Mouse (Mus musculus): Measurements from ENCODE around the gene Arg2. TPM values are rescaled to one million over a fixed set of nuclear protein-coding genes. Genes with fewer than 3 reads are reported as not detected.

The Arg2 gene
- polyA plus RNA-seq, 1 experiment = 14.9 TPM

- H3K4me1 ChIP-seq (ENCODE audit: control insufficient read depth, insufficient read depth, low read length) = no peaks in the 10 kb centered on the region
- WGBS = 81% methylated on average over 4 of the region's 4 CpGs
Measured at GRCm38 (mm10) chr12:79118991-79119390, 11.6 kb upstream of the Arg2 start.

GRCm38 (mm10) chr12:79122820-79123219 lies 7.8 kb upstream of the Arg2 start:
- TF ChIP-seq POLR2A (IDR thresholded peaks at IDR 0.05; ENCODE audit: borderline replicate concordance, control insufficient read depth, low read depth, low read length) (no peak), CTCF (IDR thresholded peaks at IDR 0.05; ENCODE audit: control insufficient read depth, insufficient read depth, low read length) (no peak)
- 33% methylated on average over 3 of the region's 3 CpGs for WGBS
- Histone ChIP-seq H3K27ac (ENCODE audit: control insufficient read depth, insufficient read depth, low read depth, low read length, poor library complexity) (no peak overlapping the region), H3K4me1 (ENCODE audit: control insufficient read depth, insufficient read depth, low read length) (no peaks in the 10 kb centered on the region), H3K4me3 (replicated peaks; ENCODE audit: control insufficient read depth, low read depth, low read length) (no peak overlapping the region)

More at GRCm38 (mm10) chr12:79118991-79119390, 11.6 kb upstream of the Arg2 start:
- H3K4me3 ChIP-seq (replicated peaks; ENCODE audit: control insufficient read depth, low read depth, low read length) = no peak overlapping the region
- H3K27ac ChIP-seq (ENCODE audit: control insufficient read depth, insufficient read depth, low read depth, low read length, poor library complexity) = no peak overlapping the region
- TF ChIP-seq CTCF (IDR thresholded peaks at IDR 0.05; ENCODE audit: control insufficient read depth, insufficient read depth, low read length) = no peak
- no peak for TF ChIP-seq POLR2A (IDR thresholded peaks at IDR 0.05; ENCODE audit: borderline replicate concordance, control insufficient read depth, low read depth, low read length)

DNA sequence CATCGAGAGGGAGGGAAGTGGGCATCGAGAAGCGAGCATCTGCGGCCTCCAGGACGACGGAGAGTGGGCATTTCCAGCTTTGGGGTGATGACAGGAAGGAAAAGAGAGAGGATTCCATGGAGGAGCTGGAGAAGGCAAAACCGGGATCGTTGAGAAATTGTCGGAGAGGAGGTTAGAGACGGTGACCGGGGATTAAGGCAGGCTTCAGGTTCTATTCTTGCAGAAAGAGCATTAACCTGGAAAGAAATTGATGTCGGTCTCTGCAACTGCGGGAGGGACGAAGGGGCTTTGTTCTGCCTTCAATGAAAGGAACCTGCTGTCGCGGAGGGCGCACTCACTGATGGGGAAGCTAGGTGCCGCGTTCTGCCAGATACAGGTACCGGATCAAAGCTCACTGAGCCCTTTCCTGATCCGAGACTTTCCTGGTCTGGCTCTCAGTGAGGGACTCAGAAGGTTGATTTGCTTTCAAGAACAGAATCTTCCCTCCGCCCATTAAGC lies 650 bp downstream of the Arg2 start:
- Histone ChIP-seq H3K27ac (ENCODE audit: control insufficient read depth, insufficient read depth, low read depth, low read length, poor library complexity) (peak overlapping the region; percentile 2), H3K4me3 (replicated peaks; ENCODE audit: control insufficient read depth, low read depth, low read length) (peak overlapping the region; percentile 66), H3K4me1 (ENCODE audit: control insufficient read depth, insufficient read depth, low read length) (no peaks in the 10 kb centered on the region; the same call in 1 of the 2 replicates)
- 3% methylated on average over 22 of the region's 22 CpGs for WGBS
- TF ChIP-seq CTCF (IDR thresholded peaks at IDR 0.05; ENCODE audit: control insufficient read depth, insufficient read depth, low read length) (no peak), POLR2A (IDR thresholded peaks at IDR 0.05; ENCODE audit: borderline replicate concordance, control insufficient read depth, low read depth, low read length) (no peak)

DNA sequence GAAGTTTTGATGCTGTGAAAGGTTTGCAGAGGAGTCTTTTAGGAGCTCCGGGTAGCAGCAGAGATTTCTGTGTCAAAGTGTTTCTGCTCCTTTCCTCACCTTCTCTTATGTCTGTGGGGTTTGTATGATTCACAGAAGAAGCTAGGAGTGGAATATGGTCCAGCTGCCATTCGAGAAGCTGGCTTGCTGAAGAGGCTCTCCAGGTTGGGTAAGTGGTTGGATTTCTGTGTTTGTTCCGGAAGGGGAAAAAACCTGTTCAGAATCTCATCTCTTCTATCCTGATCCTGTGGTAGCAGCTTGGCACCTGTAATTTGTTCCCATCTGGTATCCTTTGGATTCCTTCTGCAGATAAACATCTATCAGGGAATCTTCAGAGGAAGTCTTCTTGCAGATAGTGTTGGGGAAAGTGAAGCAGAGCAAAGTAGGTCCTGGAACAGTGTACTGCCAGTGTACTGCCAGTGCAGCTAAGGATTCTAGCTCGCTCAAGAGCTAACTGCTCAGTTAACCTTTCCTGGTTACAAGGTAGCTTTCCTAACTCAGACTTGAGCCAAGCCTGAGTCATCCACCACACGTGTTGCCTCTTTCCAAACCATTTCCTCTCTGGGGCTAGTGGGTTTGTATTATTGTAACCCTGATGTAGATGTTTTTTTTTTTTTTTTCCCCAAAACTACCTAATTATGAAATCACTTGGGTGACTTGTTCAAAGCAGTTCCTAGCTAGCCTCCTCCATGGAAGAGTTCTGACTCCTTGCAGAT lies 1.3 kb downstream of the Arg2 start:
- Histone ChIP-seq H3K27ac (ENCODE audit: control insufficient read depth, insufficient read depth, low read depth, low read length, poor library complexity) (peak overlapping the region; percentile 48; the same call in 1 of the 2 replicates), H3K4me3 (replicated peaks; ENCODE audit: control insufficient read depth, low read depth, low read length) (peak overlapping the region; percentile 66), H3K4me1 (ENCODE audit: control insufficient read depth, insufficient read depth, low read length) (no peaks in the 10 kb centered on the region; the same call in 1 of the 2 replicates)
- 17% methylated on average over 5 of the region's 5 CpGs for WGBS
- TF ChIP-seq POLR2A (IDR thresholded peaks at IDR 0.05; ENCODE audit: borderline replicate concordance, control insufficient read depth, low read depth, low read length) (no peak), CTCF (IDR thresholded peaks at IDR 0.05; ENCODE audit: control insufficient read depth, insufficient read depth, low read length) (no peak)

DNA sequence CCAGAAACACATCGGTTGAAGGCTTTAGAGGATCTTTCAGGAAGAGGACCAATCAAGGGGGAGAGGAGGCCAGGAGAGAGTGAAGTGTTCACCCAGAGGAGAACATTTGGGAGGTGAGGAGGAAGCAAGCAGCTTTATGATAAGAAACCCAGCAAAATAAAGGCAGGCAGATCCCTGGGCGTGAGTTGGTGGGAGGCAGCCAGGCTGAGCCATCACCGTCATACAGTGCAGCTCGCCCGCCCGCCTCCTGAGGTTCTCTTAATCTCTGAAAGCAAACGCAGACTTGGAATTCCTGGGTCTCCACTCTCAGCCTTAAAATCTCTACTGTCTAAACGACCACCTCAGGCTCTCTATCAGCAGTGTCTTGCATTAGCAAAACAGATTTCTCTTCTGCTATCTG lies 4.1 kb downstream of the Arg2 start:
- no peaks in the 10 kb centered on the region; the same call in 1 of the 2 replicates for H3K4me1 ChIP-seq (ENCODE audit: control insufficient read depth, insufficient read depth, low read length)
- H3K4me3 ChIP-seq (replicated peaks; ENCODE audit: control insufficient read depth, low read depth, low read length) = no peak overlapping the region
- WGBS = 53% methylated on average over 8 of the region's 8 CpGs
- no peak overlapping the region for H3K27ac ChIP-seq (ENCODE audit: control insufficient read depth, insufficient read depth, low read depth, low read length, poor library complexity)
- TF ChIP-seq POLR2A (IDR thresholded peaks at IDR 0.05; ENCODE audit: borderline replicate concordance, control insufficient read depth, low read depth, low read length) = no peak
- TF ChIP-seq CTCF (IDR thresholded peaks at IDR 0.05; ENCODE audit: control insufficient read depth, insufficient read depth, low read length) = no peak

GRCm38 (mm10) chr12:79135105-79135504 lies 4.5 kb downstream of the Arg2 start:
- Histone ChIP-seq H3K4me3 (replicated peaks; ENCODE audit: control insufficient read depth, low read depth, low read length) (no peak overlapping the region), H3K4me1 (ENCODE audit: control insufficient read depth, insufficient read depth, low read length) (no peaks in the 10 kb centered on the region; the same call in 1 of the 2 replicates), H3K27ac (ENCODE audit: control insufficient read depth, insufficient read depth, low read depth, low read length, poor library complexity) (no peak overlapping the region)
- WGBS = 40% methylated on average over 4 of the region's 4 CpGs
- TF ChIP-seq POLR2A (IDR thresholded peaks at IDR 0.05; ENCODE audit: borderline replicate concordance, control insufficient read depth, low read depth, low read length) (no peak), CTCF (IDR thresholded peaks at IDR 0.05; ENCODE audit: control insufficient read depth, insufficient read depth, low read length) (no peak)

- peaks cover 3% of the 10 kb centered on the region; the same call in 1 of the 2 replicates for H3K4me1 ChIP-seq (ENCODE audit: control insufficient read depth, insufficient read depth, low read length)
- 75% methylated on average over 7 of the region's 7 CpGs for WGBS
- TF ChIP-seq CTCF (IDR thresholded peaks at IDR 0.05; ENCODE audit: control insufficient read depth, insufficient read depth, low read length) (no peak), POLR2A (IDR thresholded peaks at IDR 0.05; ENCODE audit: borderline replicate concordance, control insufficient read depth, low read depth, low read length) (no peak)
- no peak overlapping the region for H3K27ac ChIP-seq (ENCODE audit: control insufficient read depth, insufficient read depth, low read depth, low read length, poor library complexity)
- no peak overlapping the region for H3K4me3 ChIP-seq (replicated peaks; ENCODE audit: control insufficient read depth, low read depth, low read length)
Measured at GRCm38 (mm10) chr12:79136949-79137348, 6.4 kb downstream of the Arg2 start.

GRCm38 (mm10) chr12:79138999-79139398 lies 8.4 kb downstream of the Arg2 start:
- H3K27ac ChIP-seq (ENCODE audit: control insufficient read depth, insufficient read depth, low read depth, low read length, poor library complexity) = no peak overlapping the region
- no peak overlapping the region for H3K4me3 ChIP-seq (replicated peaks; ENCODE audit: control insufficient read depth, low read depth, low read length)
- TF ChIP-seq POLR2A (IDR thresholded peaks at IDR 0.05; ENCODE audit: borderline replicate concordance, control insufficient read depth, low read depth, low read length) = no peak
- H3K4me1 ChIP-seq (ENCODE audit: control insufficient read depth, insufficient read depth, low read length) = peaks cover 3% of the 10 kb centered on the region; the same call in 1 of the 2 replicates
